Mouse (Mus musculus) heart, embryonic 15.5 days (tissue): ENCODE data around the gene Fibp. TPM values are rescaled to one million over a fixed set of nuclear protein-coding genes. Genes with fewer than 3 reads are reported as not detected.
"Not testable (repeated sequence)": the region's sequence is repeated elsewhere in the genome, so short reads cannot be mapped to it uniquely, and the experiment has no call there.

Source experiments
- ATAC-seq: fragments of 200-750 bp; cut with Nextera tagmentation; replicated peaks from 2 replicates; pipeline ENCODE4 v1.8.0; 2017; ENCODE audit warnings: low read depth, moderate TSS enrichment; ENCODE audit not compliant: insufficient number of reproducible peaks, insufficient read depth, low FRiP score
- H3K27ac ChIP-seq: fragments of 300-500 bp; sonication (generic); 2 replicates; pipeline ENCODE4 v1.5.1; 2015; ENCODE audit warnings: mild to moderate bottlenecking, inconsistent platforms
- H3K27me3 ChIP-seq: fragments of 300-500 bp; sonication (generic); 2 replicates; pipeline ENCODE4 v1.6.1; 2015; ENCODE audit warnings: inconsistent platforms
- H3K36me3 ChIP-seq: fragments of 300-500 bp; sonication (generic); 2 replicates; pipeline ENCODE4 v1.6.1; 2015; ENCODE audit warnings: mild to moderate bottlenecking, inconsistent platforms
- H3K4me1 ChIP-seq: fragments of 300-500 bp; sonication (generic); replicated peaks from 2 replicates; pipeline ENCODE4 v1.6.1; 2015; ENCODE audit warnings: inconsistent platforms
- H3K4me2 ChIP-seq: fragments of 300-500 bp; sonication (generic); 2 replicates; pipeline ENCODE4 v1.6.1; 2015; ENCODE audit warnings: inconsistent platforms, mild to moderate bottlenecking, moderate library complexity
- H3K4me3 ChIP-seq: fragments of 300-500 bp; sonication (generic); 2 replicates; pipeline ENCODE4 v1.5.1; 2015; ENCODE audit warnings: mild to moderate bottlenecking, inconsistent platforms
- H3K9ac ChIP-seq: fragments of 300-500 bp; sonication (generic); 2 replicates; pipeline ENCODE4 v1.6.1; 2015; ENCODE audit warnings: mild to moderate bottlenecking, inconsistent platforms
- H3K9me3 ChIP-seq: fragments of 300-500 bp; sonication (generic); replicated peaks from 2 replicates; pipeline ENCODE4 v1.6.1; 2016; ENCODE audit warnings: inconsistent platforms
- WGBS: fragments of 180-500 bp; shearing (Covaris S2); methylation state at CpG from one replicate; pipeline ENCODE4 v1.1.7; 2015; ENCODE audit warnings: mixed read lengths; 5-methylcytosine and 5-hydroxymethylcytosine counted together
- polyA plus RNA-seq: library from polyadenylated mRNA; unstranded; fragments of >200 nt; fragmentation: Nextera tagmentation; extraction: Ambion mirVana; gene quantifications from 2 replicates; pipeline ENCODE4 v1.2.1, GENCODE M21; 2015

The Fibp gene
- polyA plus RNA-seq, 1 experiment from 2014 or later, result 97.9 TPM

GRCm38 (mm10) chr19:5483386-5484359, 23.3 kb downstream of the Fibp start:
- H3K4me1 ChIP-seq, result peaks cover 22% of the 10 kb centered on the region
- no peak for ATAC-seq
- no peak overlapping the region for H3K4me2 ChIP-seq
- H3K27ac ChIP-seq, result no peak overlapping the region
- no peaks in the 10 kb centered on the region for H3K9me3 ChIP-seq
- H3K9ac ChIP-seq, result no peak overlapping the region
- no peak overlapping the region for H3K4me3 ChIP-seq
- 92% methylated on average over 19 of the region's 19 CpGs for WGBS
- peaks cover 58% of the 10 kb centered on the region for H3K36me3 ChIP-seq
- H3K27me3 ChIP-seq, result no peaks in the 10 kb centered on the region

- Histone ChIP-seq H3K4me1 (peaks cover 23% of the 10 kb centered on the region), H3K27ac (no peak overlapping the region), H3K9me3 (no peaks in the 10 kb centered on the region), H3K36me3 (peaks cover 51% of the 10 kb centered on the region), H3K4me2 (no peak overlapping the region), H3K27me3 (no peaks in the 10 kb centered on the region), H3K4me3 (no peak overlapping the region), H3K9ac (no peak overlapping the region)
- ATAC-seq, result no peak
- 88% methylated on average over 5 of the region's 5 CpGs for WGBS
These were observed 24.1 kb downstream of the Fibp start for GRCm38 (mm10) chr19:5484496-5484895.

- Histone ChIP-seq H3K27ac (no peak overlapping the region), H3K27me3 (no peaks in the 10 kb centered on the region), H3K4me1 (peaks cover 28% of the 10 kb centered on the region), H3K4me3 (no peak overlapping the region), H3K9me3 (no peaks in the 10 kb centered on the region), H3K36me3 (peaks cover 44% of the 10 kb centered on the region), H3K4me2 (no peak overlapping the region), H3K9ac (no peak overlapping the region)
- 85% methylated on average over 8 of the region's 8 CpGs for WGBS
- ATAC-seq, result no peak
These were observed 25.0 kb downstream of the Fibp start for GRCm38 (mm10) chr19:5485371-5485770.

- no peak overlapping the region for H3K27ac ChIP-seq
- peaks cover 28% of the 10 kb centered on the region for H3K4me1 ChIP-seq
- 92% methylated on average over 7 of the region's 7 CpGs for WGBS
- H3K36me3 ChIP-seq, result peaks cover 44% of the 10 kb centered on the region
- H3K9ac ChIP-seq, result no peak overlapping the region
- no peak overlapping the region for H3K4me3 ChIP-seq
- no peaks in the 10 kb centered on the region for H3K9me3 ChIP-seq
- no peaks in the 10 kb centered on the region for H3K27me3 ChIP-seq
- no peak overlapping the region for H3K4me2 ChIP-seq
- no peak for ATAC-seq
These were observed 25.4 kb downstream of the Fibp start for GRCm38 (mm10) chr19:5485821-5486220.

- no peak overlapping the region for H3K4me2 ChIP-seq
- no peak overlapping the region for H3K4me3 ChIP-seq
- no peak for ATAC-seq
- H3K27ac ChIP-seq, result no peak overlapping the region
- H3K9me3 ChIP-seq, result no peaks in the 10 kb centered on the region
- H3K4me1 ChIP-seq, result peaks cover 28% of the 10 kb centered on the region
- H3K9ac ChIP-seq, result peak overlapping the region; percentile 4; the same call in 1 of the 2 replicates
- WGBS, result 78% methylated on average over 8 of the region's 8 CpGs
- peaks cover 43% of the 10 kb centered on the region for H3K36me3 ChIP-seq
- H3K27me3 ChIP-seq, result no peaks in the 10 kb centered on the region
These were observed 25.9 kb downstream of the Fibp start for GRCm38 (mm10) chr19:5486286-5486685.

- peak overlapping the region; percentile 86; the same call in 1 of the 2 replicates for H3K4me2 ChIP-seq
- no peak overlapping the region for H3K27ac ChIP-seq
- peaks cover 29% of the 10 kb centered on the region for H3K4me1 ChIP-seq
- peak overlapping the region; percentile 65; the same call in 1 of the 2 replicates for H3K4me3 ChIP-seq
- H3K9me3 ChIP-seq, result no peaks in the 10 kb centered on the region
- H3K36me3 ChIP-seq, result peaks cover 38% of the 10 kb centered on the region
- WGBS, result 77% methylated on average over 4 of the region's 4 CpGs
- 0 out of 2 replicates have a peak overlapping the region, but pooled peaks have one; percentile 4 for H3K9ac ChIP-seq
- no peak for ATAC-seq
- H3K27me3 ChIP-seq, result no peaks in the 10 kb centered on the region
These were observed 26.4 kb downstream of the Fibp start for GRCm38 (mm10) chr19:5486771-5487170.

GRCm38 (mm10) chr19:5487768-5488550, 27.5 kb downstream of the Fibp start, which contains the start of gene Mus81:
Gene Mus81, minus strand, starts transcription at chr19:5488402.
- H3K36me3 ChIP-seq, result peaks cover 33% of the 10 kb centered on the region
- no peaks in the 10 kb centered on the region for H3K27me3 ChIP-seq
- peak within 1 kb of the TSS; percentile 86 for H3K4me2 ChIP-seq
- H3K9me3 ChIP-seq, result no peaks in the 10 kb centered on the region
- peak within 1 kb of the TSS; percentile 100 for H3K27ac ChIP-seq
- H3K9ac ChIP-seq, result peak within 1 kb of the TSS; percentile 72
- H3K4me3 ChIP-seq, result peak within 1 kb of the TSS; percentile 65
- WGBS, result under 1% methylated on average over 39 of the region's 39 CpGs
- ATAC-seq, result peak; percentile 73
- H3K4me1 ChIP-seq, result peaks cover 41% of the 10 kb centered on the region

- WGBS, result under 1% methylated on average over 26 of the region's 26 CpGs
- peak; percentile 81 for ATAC-seq
- peak overlapping the region; percentile 65 for H3K4me3 ChIP-seq
- H3K27me3 ChIP-seq, result no peaks in the 10 kb centered on the region
- H3K9ac ChIP-seq, result peak overlapping the region; percentile 62
- H3K4me2 ChIP-seq, result peak overlapping the region; percentile 86
- H3K27ac ChIP-seq, result peak overlapping the region; percentile 100
- H3K4me1 ChIP-seq, result peaks cover 45% of the 10 kb centered on the region
- H3K9me3 ChIP-seq, result no peaks in the 10 kb centered on the region
- peaks cover 36% of the 10 kb centered on the region for H3K36me3 ChIP-seq
These were observed 28.6 kb downstream of the Fibp start for GRCm38 (mm10) chr19:5488878-5489571.

GRCm38 (mm10) chr19:5489721-5490120, 29.3 kb downstream of the Fibp start:
- Histone ChIP-seq H3K4me3 (peak overlapping the region; percentile 96), H3K4me1 (peaks cover 48% of the 10 kb centered on the region), H3K27ac (peak overlapping the region; percentile 100), H3K4me2 (peak overlapping the region; percentile 86), H3K36me3 (peaks cover 37% of the 10 kb centered on the region)
- WGBS, result 40% methylated on average over 10 of the region's 10 CpGs
- H3K27me3 ChIP-seq, H3K9me3 ChIP-seq, H3K9ac ChIP-seq, ATAC-seq: not testable (repeated sequence)

- Histone ChIP-seq H3K9ac (peak within 1 kb of the TSS; percentile 97), H3K4me1 (peaks cover 48% of the 10 kb centered on the region), H3K36me3 (peaks cover 36% of the 10 kb centered on the region), H3K4me2 (peak within 1 kb of the TSS; percentile 86), H3K4me3 (peak within 1 kb of the TSS; percentile 96), H3K27me3 (no peaks in the 10 kb centered on the region), H3K9me3 (no peaks in the 10 kb centered on the region), H3K27ac (peak within 1 kb of the TSS; percentile 100)
- peak; percentile 64 for ATAC-seq
- under 1% methylated on average over 61 of the region's 62 CpGs for WGBS
These were observed 30.0 kb downstream of the Fibp start, which contains the start of gene Cfl1 for GRCm38 (mm10) chr19:5490313-5490897. Gene Cfl1, plus strand, starts transcription at chr19:5490455.
